Mouse (Mus musculus): Measurements from ENCODE around the gene Gna13. TPM values are rescaled to one million over a fixed set of nuclear protein-coding genes. Genes with fewer than 3 reads are reported as not detected.

Gene Gna13
- polyA plus RNA-seq, 2 experiments, result 9.4 to 13.1 TPM

DNA sequence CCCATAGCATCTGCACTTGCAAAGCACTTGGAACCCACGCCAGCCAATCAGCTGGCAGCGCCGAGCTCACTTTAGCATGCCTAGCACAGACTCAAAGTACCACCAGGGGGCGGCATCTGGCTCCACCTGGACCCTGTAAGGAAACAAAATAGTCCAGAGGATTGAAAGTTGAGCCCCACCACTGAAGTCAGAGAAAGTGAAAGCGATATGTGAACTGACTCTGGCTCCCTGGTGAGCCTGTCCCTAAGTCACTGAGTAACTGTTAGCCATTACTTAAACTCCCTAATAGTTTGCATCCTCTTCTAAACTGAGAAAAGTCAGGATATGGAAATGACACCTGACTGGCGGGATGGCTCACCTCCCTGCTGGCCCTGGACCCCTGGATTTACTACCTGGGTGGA is 31.2 kb upstream of the Gna13 start:
- H3K27me3 ChIP-seq (ENCODE audit: control insufficient read depth, insufficient read depth, low read length), result no peaks in the 10 kb centered on the region
- DNase-seq (ENCODE audit: low read depth in 3 of 3, low spot score in 3 of 3) (peak; percentile 79 to 83 (median 81)), ATAC-seq (ENCODE audit: insufficient read depth) (peak; percentile 86)
- peak overlapping the region; percentile 48 to 55 for H3K4me3 ChIP-seq (ENCODE audit: insufficient read depth in 1 of 2, low read depth in 2 of 2, low read length in 2 of 2)
- H3K9me3 ChIP-seq (ENCODE audit: control insufficient read depth, low read length), result no peaks in the 10 kb centered on the region
- H3K4me1 ChIP-seq (replicated peaks; ENCODE audit: control insufficient read depth in 2 of 2, insufficient read depth in 2 of 2, low read length in 1 of 2), result peaks cover 0 to 7% of the 10 kb centered on the region in 2 experiments; a peak in 1 of 4 replicates
- 6% methylated on average over 6 of the region's 6 CpGs for WGBS (ENCODE audit: insufficient replicate concordance)
- no peak overlapping the region for H3K27ac ChIP-seq
- H3K36me3 ChIP-seq (replicated peaks; ENCODE audit: control insufficient read depth, insufficient read depth, low read depth), result no peaks in the 10 kb centered on the region
- TF ChIP-seq CTCF (IDR thresholded peaks at IDR 0.05; ENCODE audit: low read depth), result peak; percentile 93
- no peak for TF ChIP-seq EP300 (IDR thresholded peaks at IDR 0.05; ENCODE audit: low read depth)
- H3K4me2 ChIP-seq (ENCODE audit: low read depth), result peak overlapping the region; percentile 64
- peak overlapping the region; percentile 46 for H3K9ac ChIP-seq (replicated peaks)

- peaks cover 0 to 7% of the 10 kb centered on the region in 2 experiments; a peak in 1 of 4 replicates for H3K4me1 ChIP-seq (replicated peaks; ENCODE audit: control insufficient read depth in 2 of 2, insufficient read depth in 2 of 2, low read length in 1 of 2)
- H3K27ac ChIP-seq, result no peak overlapping the region
- H3K9me3 ChIP-seq (ENCODE audit: control insufficient read depth, low read length), result no peaks in the 10 kb centered on the region
- TF ChIP-seq EP300 (IDR thresholded peaks at IDR 0.05; ENCODE audit: low read depth) (no peak), CTCF (IDR thresholded peaks at IDR 0.05; ENCODE audit: low read depth) (no peak)
- ATAC-seq (ENCODE audit: insufficient read depth) (no peak), DNase-seq (ENCODE audit: low read depth in 3 of 3, low spot score in 3 of 3) (no peak)
- no peaks in the 10 kb centered on the region for H3K36me3 ChIP-seq (replicated peaks; ENCODE audit: control insufficient read depth, insufficient read depth, low read depth)
- H3K4me2 ChIP-seq (ENCODE audit: low read depth), result no peak overlapping the region
- no peaks in the 10 kb centered on the region for H3K27me3 ChIP-seq (ENCODE audit: control insufficient read depth, insufficient read depth, low read length)
- H3K9ac ChIP-seq (replicated peaks), result no peak overlapping the region
- 63% methylated on average over 6 of the region's 6 CpGs for WGBS (ENCODE audit: insufficient replicate concordance)
- H3K4me3 ChIP-seq (ENCODE audit: insufficient read depth in 1 of 2, low read depth in 2 of 2, low read length in 2 of 2), result no peak overlapping the region
Observed at GRCm38 (mm10) chr11:109332722-109333121, 29.9 kb upstream of the Gna13 start.

DNA sequence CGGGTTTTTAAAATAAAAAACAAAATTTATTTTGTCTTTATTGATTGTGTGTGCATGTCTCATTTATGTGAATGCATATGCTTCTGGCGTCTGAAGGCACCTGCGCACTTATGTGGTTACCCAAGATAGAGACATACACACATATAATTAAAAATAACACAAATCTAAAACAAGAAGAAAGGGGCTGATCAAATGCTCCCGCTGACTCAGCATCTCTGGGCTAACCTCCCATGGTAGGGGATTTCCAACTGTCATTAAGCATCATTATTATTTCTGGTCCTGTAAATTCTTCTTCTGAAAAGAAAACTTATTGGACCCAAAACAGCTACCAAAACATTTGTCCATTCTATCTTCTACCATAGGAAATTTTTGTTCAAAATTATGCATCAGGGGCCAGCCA is 27.9 kb upstream of the Gna13 start:
- H3K4me1 ChIP-seq (replicated peaks; ENCODE audit: control insufficient read depth in 2 of 2, insufficient read depth in 2 of 2, low read length in 1 of 2), result peaks cover 0 to 7% of the 10 kb centered on the region in 2 experiments; a peak in 1 of 4 replicates
- H3K4me2 ChIP-seq (ENCODE audit: low read depth), result no peak overlapping the region
- no peak overlapping the region for H3K4me3 ChIP-seq (ENCODE audit: insufficient read depth in 1 of 2, low read depth in 2 of 2, low read length in 2 of 2)
- TF ChIP-seq EP300 (IDR thresholded peaks at IDR 0.05; ENCODE audit: low read depth), result no peak
- no peak for TF ChIP-seq CTCF (IDR thresholded peaks at IDR 0.05; ENCODE audit: low read depth)
- WGBS (ENCODE audit: insufficient replicate concordance), result 69% methylated on average over 4 of the region's 4 CpGs
- H3K9me3 ChIP-seq (ENCODE audit: control insufficient read depth, low read length), result no peaks in the 10 kb centered on the region
- H3K27me3 ChIP-seq (ENCODE audit: control insufficient read depth, insufficient read depth, low read length), result no peaks in the 10 kb centered on the region
- H3K9ac ChIP-seq (replicated peaks), result no peak overlapping the region
- no peak for DNase-seq (ENCODE audit: low read depth in 3 of 3, low spot score in 3 of 3)
- H3K27ac ChIP-seq, result no peak overlapping the region
- no peaks in the 10 kb centered on the region for H3K36me3 ChIP-seq (replicated peaks; ENCODE audit: control insufficient read depth, insufficient read depth, low read depth)
- no peak for ATAC-seq (ENCODE audit: insufficient read depth)

GRCm38 (mm10) chr11:109335890-109336289 is 26.7 kb upstream of the Gna13 start:
- H3K27ac ChIP-seq, result no peak overlapping the region
- no peak overlapping the region for H3K4me3 ChIP-seq (ENCODE audit: insufficient read depth in 1 of 2, low read depth in 2 of 2, low read length in 2 of 2)
- ATAC-seq (ENCODE audit: insufficient read depth), result no peak
- TF ChIP-seq EP300 (IDR thresholded peaks at IDR 0.05; ENCODE audit: low read depth) (no peak), CTCF (IDR thresholded peaks at IDR 0.05; ENCODE audit: low read depth) (no peak)
- no peak for DNase-seq (ENCODE audit: low read depth in 3 of 3, low spot score in 3 of 3)
- no peak overlapping the region for H3K4me2 ChIP-seq (ENCODE audit: low read depth)
- H3K9ac ChIP-seq (replicated peaks), result no peak overlapping the region
- no peaks in the 10 kb centered on the region for H3K27me3 ChIP-seq (ENCODE audit: control insufficient read depth, insufficient read depth, low read length)
- WGBS (ENCODE audit: insufficient replicate concordance), result 44% methylated on average over 6 of the region's 6 CpGs
- no peaks in the 10 kb centered on the region for H3K9me3 ChIP-seq (ENCODE audit: control insufficient read depth, low read length)
- H3K36me3 ChIP-seq (replicated peaks; ENCODE audit: control insufficient read depth, insufficient read depth, low read depth), result no peaks in the 10 kb centered on the region
- H3K4me1 ChIP-seq (replicated peaks; ENCODE audit: control insufficient read depth in 2 of 2, insufficient read depth in 2 of 2, low read length in 1 of 2), result peaks cover 0 to 8% of the 10 kb centered on the region in 2 experiments; a peak in 1 of 4 replicates

DNA sequence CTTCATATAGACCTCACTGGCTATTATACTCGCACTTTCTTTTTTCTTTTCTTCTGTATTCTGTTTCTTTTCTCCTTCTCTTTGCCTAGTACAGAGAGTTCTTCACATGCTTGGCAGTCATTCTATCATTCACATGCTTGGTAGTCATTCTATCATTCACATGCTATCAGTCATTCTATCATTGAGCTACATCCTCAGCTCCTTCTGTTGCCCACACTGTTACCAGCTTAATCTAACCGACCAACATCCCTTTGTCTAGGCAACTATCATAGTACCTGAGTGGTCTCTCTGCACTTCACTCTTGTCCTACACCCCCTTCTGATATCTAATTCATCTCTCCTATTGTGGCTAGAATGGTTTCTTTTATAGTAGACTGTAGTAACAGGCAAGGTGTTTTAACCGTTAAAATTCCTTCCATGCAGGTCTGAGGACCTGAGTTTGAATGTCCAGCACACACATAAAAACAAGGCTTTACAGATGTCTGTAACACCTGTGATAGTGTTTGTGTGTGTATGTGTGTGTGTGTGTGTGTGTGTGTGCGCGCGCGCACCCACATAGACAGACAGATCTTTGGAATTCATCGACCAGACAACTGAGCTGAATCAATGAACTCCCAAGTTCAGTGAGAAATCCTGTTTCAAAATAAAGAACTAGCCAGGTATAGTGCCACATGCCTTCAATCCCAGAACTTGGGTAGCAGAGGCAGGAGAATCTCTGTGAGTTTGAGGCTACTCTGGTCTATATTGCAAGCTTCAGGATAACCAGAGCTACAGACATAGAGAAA is 23.3 kb upstream of the Gna13 start:
- H3K27me3 ChIP-seq (ENCODE audit: control insufficient read depth, insufficient read depth, low read length), result no peaks in the 10 kb centered on the region
- WGBS (ENCODE audit: insufficient replicate concordance), result 86% methylated on average over 8 of the region's 8 CpGs
- no peaks in the 10 kb centered on the region for H3K9me3 ChIP-seq (ENCODE audit: control insufficient read depth, low read length)
- no peak overlapping the region for H3K4me3 ChIP-seq (ENCODE audit: insufficient read depth in 1 of 2, low read depth in 2 of 2, low read length in 2 of 2)
- no peak overlapping the region for H3K27ac ChIP-seq
- ATAC-seq (ENCODE audit: insufficient read depth) (no peak), DNase-seq (ENCODE audit: low read depth in 3 of 3, low spot score in 3 of 3) (no peak)
- peaks cover 0 to 5% of the 10 kb centered on the region in 2 experiments; a peak in 1 of 4 replicates for H3K4me1 ChIP-seq (replicated peaks; ENCODE audit: control insufficient read depth in 2 of 2, insufficient read depth in 2 of 2, low read length in 1 of 2)
- TF ChIP-seq EP300 (IDR thresholded peaks at IDR 0.05; ENCODE audit: low read depth) (no peak), CTCF (IDR thresholded peaks at IDR 0.05; ENCODE audit: low read depth) (no peak)
- no peak overlapping the region for H3K4me2 ChIP-seq (ENCODE audit: low read depth)
- no peak overlapping the region for H3K9ac ChIP-seq (replicated peaks)
- no peaks in the 10 kb centered on the region for H3K36me3 ChIP-seq (replicated peaks; ENCODE audit: control insufficient read depth, insufficient read depth, low read depth)
